In genomic region chr10:69787379-69787778, GRCm38 (mm10) we compare ENCODE assay signal across 10 mouse cellular contexts.
DNase-seq lines count a peak whose midpoint lies in the region; ATAC-seq and TF ChIP-seq lines count a peak whose summit lies in the region.
"Had no signal": no experiment of that assay in that cellular context is flagged by ENCODE, and none has a peak within 500 bp of the region (broad histone marks: within the 10 kb centered on the region; RNA-seq: fewer than 3 reads in every experiment).

No protein-coding gene starts in this region.

- no peak for DNase-seq in kidney, adult 18-20 months
- DNase-seq in hindbrain, postnatal 0 days (ENCODE audit: low spot score) = peak; percentile 24
- DNase-seq in adipocyte (ENCODE audit: low spot score) = no peak
- DNase-seq in lung, postnatal 25 days (ENCODE audit: low spot score) = no peak
- DNase-seq in ovary, postnatal 14 days (ENCODE audit: low spot score) = no peak

- TF ChIP-seq CTCF in hindbrain, postnatal 0 days (IDR thresholded peaks at IDR 0.05; ENCODE audit: low read depth) = no peak

- H3K9ac ChIP-seq in kidney, embryonic 16.5 days (replicated peaks; ENCODE audit: low read length) = no peak overlapping the region
- H3K9ac ChIP-seq in forebrain, embryonic 13.5 days = no peak overlapping the region
- no peak overlapping the region for H3K9ac ChIP-seq in hindbrain, postnatal 0 days (replicated peaks; ENCODE audit: low read length)
- H3K9ac ChIP-seq in neural tube, embryonic 15.5 days (replicated peaks) = no peak overlapping the region

- 0 out of 2 replicates have a peak overlapping the region, but pooled peaks have one; percentile 19 for H3K4me2 ChIP-seq in kidney, embryonic 16.5 days (replicated peaks; ENCODE audit: low read depth, low read length)
- peak overlapping the region; percentile 24 for H3K4me2 ChIP-seq in forebrain, embryonic 13.5 days
- H3K4me2 ChIP-seq in hindbrain, postnatal 0 days (ENCODE audit: low read depth, low read length) = peak overlapping the region; percentile 21
- peak overlapping the region; percentile 36 for H3K4me2 ChIP-seq in neural tube, embryonic 15.5 days

- H3K9me3 ChIP-seq in kidney, embryonic 16.5 days (ENCODE audit: low read length) = no peaks in the 10 kb centered on the region
- H3K9me3 ChIP-seq in forebrain, embryonic 13.5 days (replicated peaks) = no peaks in the 10 kb centered on the region
- H3K9me3 ChIP-seq in hindbrain, postnatal 0 days (ENCODE audit: low read length) = no peaks in the 10 kb centered on the region
- no peaks in the 10 kb centered on the region for H3K9me3 ChIP-seq in neural tube, embryonic 15.5 days (replicated peaks)

- no peak overlapping the region for H3K27ac ChIP-seq in kidney, embryonic 16.5 days (ENCODE audit: low read length)
- H3K27ac ChIP-seq in forebrain, embryonic 13.5 days = no peak overlapping the region
- H3K27ac ChIP-seq in hindbrain, postnatal 0 days = no peak overlapping the region
- H3K27ac ChIP-seq in neural tube, embryonic 15.5 days (replicated peaks) = 0 out of 2 replicates have a peak overlapping the region, but pooled peaks have one; percentile 33

- H3K27me3 ChIP-seq in kidney, embryonic 16.5 days (ENCODE audit: insufficient read depth, low read length) = no peaks in the 10 kb centered on the region
- no peaks in the 10 kb centered on the region for H3K27me3 ChIP-seq in forebrain, embryonic 13.5 days
- H3K27me3 ChIP-seq in hindbrain, postnatal 0 days (ENCODE audit: insufficient read depth, low read length) = no peaks in the 10 kb centered on the region
- H3K27me3 ChIP-seq in neural tube, embryonic 15.5 days (replicated peaks) = no peaks in the 10 kb centered on the region

- peaks cover 23% of the 10 kb centered on the region for H3K4me1 ChIP-seq in kidney, embryonic 16.5 days (ENCODE audit: insufficient read depth, low read length)
- peaks cover 23% of the 10 kb centered on the region for H3K4me1 ChIP-seq in forebrain, embryonic 13.5 days
- no peaks in the 10 kb centered on the region for H3K4me1 ChIP-seq in hindbrain, postnatal 0 days (ENCODE audit: insufficient read depth, low read length)
- peaks cover 33% of the 10 kb centered on the region for H3K4me1 ChIP-seq in neural tube, embryonic 15.5 days

- no peak overlapping the region for H3K4me3 ChIP-seq in kidney, embryonic 16.5 days (ENCODE audit: low read length)
- H3K4me3 ChIP-seq in forebrain, embryonic 13.5 days = no peak overlapping the region
- H3K4me3 ChIP-seq in hindbrain, postnatal 0 days (ENCODE audit: low read length) = no peak overlapping the region
- H3K4me3 ChIP-seq in neural tube, embryonic 15.5 days (replicated peaks) = no peak overlapping the region

- no peak for ATAC-seq in kidney, embryonic 16.5 days (ENCODE audit: low FRiP score, low TSS enrichment)
- ATAC-seq in forebrain, embryonic 13.5 days = 0 out of 2 replicates have a peak, but pooled peaks have one; percentile 36
- ATAC-seq in hindbrain, postnatal 0 days = no peak
- ATAC-seq in neural tube, embryonic 15.5 days (ENCODE audit: low FRiP score) = no peak
- ATAC-seq: inflammation-experienced regulatory T-cells, adult 6 months; lung, postnatal 0 days had no signal

- WGBS in kidney, embryonic 16.5 days = 48% methylated on average over 10 of the region's 10 CpGs
- WGBS in forebrain, embryonic 13.5 days = 31% methylated on average over 10 of the region's 10 CpGs
- WGBS in hindbrain, postnatal 0 days = 29% methylated on average over 10 of the region's 10 CpGs
- WGBS in neural tube, embryonic 15.5 days = 36% methylated on average over 10 of the region's 10 CpGs

- no peaks in the 10 kb centered on the region for H3K36me3 ChIP-seq in kidney, embryonic 16.5 days (ENCODE audit: insufficient read depth, low read length)
- no peaks in the 10 kb centered on the region for H3K36me3 ChIP-seq in forebrain, embryonic 13.5 days (ENCODE audit: poor library complexity, severe bottlenecking)
- H3K36me3 ChIP-seq in hindbrain, postnatal 0 days (ENCODE audit: insufficient read depth, low read length) = no peaks in the 10 kb centered on the region
- no peaks in the 10 kb centered on the region for H3K36me3 ChIP-seq in neural tube, embryonic 15.5 days
